Mouse (Mus musculus) CD4-positive, CD25-positive, alpha-beta regulatory T cell, adult 2 months (primary cell): ENCODE data around the gene Ezr.
"Not testable (repeated sequence)": the region's sequence is repeated elsewhere in the genome, so short reads cannot be mapped to it uniquely, and the experiment has no call there.

Experiments
- DNase-seq: peaks from one replicate; pipeline ENCODE4 v3.0.0-alpha.2; 2012; ENCODE audit warnings: low read depth, low spot score

The Ezr gene

GRCm38 (mm10) chr17:6743787-6744239 lies 38.8 kb downstream of the Ezr start:
- peak; percentile 80 for DNase-seq

- DNase-seq = peak; percentile 55
Measured at GRCm38 (mm10) chr17:6743039-6743575, 39.5 kb downstream of the Ezr start.

GRCm38 (mm10) chr17:6742083-6743038 lies 40.2 kb downstream of the Ezr start:
- DNase-seq = no peak

- DNase-seq = no peak
Measured at GRCm38 (mm10) chr17:6741271-6741670, 41.3 kb downstream of the Ezr start.

GRCm38 (mm10) chr17:6740331-6741170 lies 42.0 kb downstream of the Ezr start:
- DNase-seq = no peak

GRCm38 (mm10) chr17:6739756-6740155 lies 42.8 kb downstream of the Ezr start:
- DNase-seq = no peak

GRCm38 (mm10) chr17:6739266-6739665 lies 43.3 kb downstream of the Ezr start:
- DNase-seq = no peak

- DNase-seq = no peak
Measured at GRCm38 (mm10) chr17:6738836-6739235, 43.7 kb downstream of the Ezr start.

GRCm38 (mm10) chr17:6737273-6737997 lies 45.1 kb downstream of the Ezr start:
- peak; percentile 7 for DNase-seq

GRCm38 (mm10) chr17:6736306-6737272 lies 46.0 kb downstream of the Ezr start:
- DNase-seq = peak; percentile 14

- DNase-seq = no peak
Measured at GRCm38 (mm10) chr17:6734746-6735441, 47.7 kb downstream of the Ezr start.

- DNase-seq = no peak
Measured at GRCm38 (mm10) chr17:6733322-6733875, 49.2 kb downstream of the Ezr start.

- DNase-seq = no peak
Measured at GRCm38 (mm10) chr17:6732665-6733064, 49.9 kb downstream of the Ezr start.

GRCm38 (mm10) chr17:6731634-6732033 lies 51.0 kb downstream of the Ezr start:
- peak; percentile 9 for DNase-seq

- no peak for DNase-seq
Measured at GRCm38 (mm10) chr17:6731132-6731531, 51.5 kb downstream of the Ezr start.

- DNase-seq = no peak
Measured at GRCm38 (mm10) chr17:6729244-6729742, 53.3 kb downstream of the Ezr start.

GRCm38 (mm10) chr17:6727996-6728610 lies 54.5 kb downstream of the Ezr start:
- no peak for DNase-seq

GRCm38 (mm10) chr17:6713944-6714343 lies 68.6 kb downstream of the Ezr start:
- not testable (repeated sequence) for DNase-seq
